Mouse (Mus musculus): ENCODE data around the gene Etfa. TPM values are rescaled to one million over a fixed set of nuclear protein-coding genes. Genes with fewer than 3 reads are reported as not detected.

Gene Etfa
- polyA plus RNA-seq, 1 experiment from 2014 or later, result 98.3 TPM

- no peaks in the 10 kb centered on the region for H3K9me3 ChIP-seq
- no peak overlapping the region for H3K4me3 ChIP-seq
- H3K27ac ChIP-seq (replicated peaks), result no peak overlapping the region
- ATAC-seq (ENCODE audit: low FRiP score, low read depth), result no peak
- H3K27me3 ChIP-seq, result no peaks in the 10 kb centered on the region
- 88% methylated on average over 5 of the region's 5 CpGs for WGBS
- H3K4me2 ChIP-seq, result no peak overlapping the region
- H3K9ac ChIP-seq, result no peak overlapping the region
- no peaks in the 10 kb centered on the region for H3K36me3 ChIP-seq
- no peaks in the 10 kb centered on the region for H3K4me1 ChIP-seq (replicated peaks)
Measured at GRCm38 (mm10) chr9:55439206-55439780, 72.8 kb downstream of the Etfa start.

- no peak for ATAC-seq (ENCODE audit: low FRiP score, low read depth)
- WGBS, result 66% methylated on average over 3 of the region's 3 CpGs
- H3K36me3 ChIP-seq, result no peaks in the 10 kb centered on the region
Measured at GRCm38 (mm10) chr9:55438433-55438832, 73.6 kb downstream of the Etfa start.

GRCm38 (mm10) chr9:55433875-55434274, 78.2 kb downstream of the Etfa start:
- 84% methylated on average over 5 of the region's 5 CpGs for WGBS

More at GRCm38 (mm10) chr9:55438433-55438832, 73.6 kb downstream of the Etfa start:
- H3K4me2 ChIP-seq, result no peak overlapping the region
- no peak overlapping the region for H3K9ac ChIP-seq
- H3K27me3 ChIP-seq, result no peaks in the 10 kb centered on the region
- H3K4me3 ChIP-seq, result no peak overlapping the region
- H3K27ac ChIP-seq (replicated peaks), result no peak overlapping the region
- H3K9me3 ChIP-seq, result no peaks in the 10 kb centered on the region
- H3K4me1 ChIP-seq (replicated peaks), result no peaks in the 10 kb centered on the region

GRCm38 (mm10) chr9:55432306-55433289, 79.4 kb downstream of the Etfa start:
- H3K9me3 ChIP-seq, result no peaks in the 10 kb centered on the region
- no peaks in the 10 kb centered on the region for H3K27me3 ChIP-seq
- H3K9ac ChIP-seq, result no peak overlapping the region
- no peaks in the 10 kb centered on the region for H3K36me3 ChIP-seq
- H3K27ac ChIP-seq (replicated peaks), result no peak overlapping the region
- H3K4me2 ChIP-seq, result no peak overlapping the region
- H3K4me1 ChIP-seq (replicated peaks), result peaks cover 10% of the 10 kb centered on the region
- H3K4me3 ChIP-seq, result no peak overlapping the region
- WGBS, result 76% methylated on average over 14 of the region's 14 CpGs
- no peak for ATAC-seq (ENCODE audit: low FRiP score, low read depth)

More at GRCm38 (mm10) chr9:55433875-55434274, 78.2 kb downstream of the Etfa start:
- Histone ChIP-seq H3K9ac (no peak overlapping the region), H3K36me3 (no peaks in the 10 kb centered on the region), H3K4me3 (no peak overlapping the region), H3K27me3 (no peaks in the 10 kb centered on the region), H3K4me1 (replicated peaks) (peaks cover 10% of the 10 kb centered on the region), H3K9me3 (no peaks in the 10 kb centered on the region), H3K27ac (replicated peaks) (no peak overlapping the region), H3K4me2 (no peak overlapping the region)
- ATAC-seq (ENCODE audit: low FRiP score, low read depth), result no peak

- 22% methylated on average over 20 of the region's 20 CpGs for WGBS
- Histone ChIP-seq H3K9ac (peak overlapping the region; percentile 17; the same call in 1 of the 2 replicates), H3K9me3 (no peaks in the 10 kb centered on the region), H3K4me3 (no peak overlapping the region), H3K27me3 (no peaks in the 10 kb centered on the region), H3K4me2 (peak overlapping the region; percentile 36), H3K27ac (replicated peaks) (peak overlapping the region; percentile 30; the same call in 1 of the 2 replicates), H3K36me3 (no peaks in the 10 kb centered on the region), H3K4me1 (replicated peaks) (peaks cover 10% of the 10 kb centered on the region)
- no peak for ATAC-seq (ENCODE audit: low FRiP score, low read depth)
Measured at GRCm38 (mm10) chr9:55430133-55430532, 81.9 kb downstream of the Etfa start.

GRCm38 (mm10) chr9:55429242-55429975, 82.6 kb downstream of the Etfa start:
- peak; percentile 82 for ATAC-seq (ENCODE audit: low FRiP score, low read depth)
- peaks cover 10% of the 10 kb centered on the region for H3K4me1 ChIP-seq (replicated peaks)
- H3K27ac ChIP-seq (replicated peaks), result peak overlapping the region; percentile 30; the same call in 1 of the 2 replicates
- no peaks in the 10 kb centered on the region for H3K27me3 ChIP-seq
- H3K9me3 ChIP-seq, result no peaks in the 10 kb centered on the region
- H3K9ac ChIP-seq, result no peak overlapping the region; the same call in 1 of the 2 replicates
- no peak overlapping the region for H3K4me3 ChIP-seq
- H3K36me3 ChIP-seq, result no peaks in the 10 kb centered on the region
- peak overlapping the region; percentile 36 for H3K4me2 ChIP-seq
- 33% methylated on average over 12 of the region's 12 CpGs for WGBS

- no peak overlapping the region for H3K4me3 ChIP-seq
- H3K9me3 ChIP-seq, result no peaks in the 10 kb centered on the region
- ATAC-seq (ENCODE audit: low FRiP score, low read depth), result no peak
- no peak overlapping the region for H3K27ac ChIP-seq (replicated peaks)
- H3K36me3 ChIP-seq, result peaks cover 3% of the 10 kb centered on the region; the same call in 1 of the 2 replicates
- no peak overlapping the region for H3K4me2 ChIP-seq
- 75% methylated on average over 7 of the region's 7 CpGs for WGBS
- H3K27me3 ChIP-seq, result no peaks in the 10 kb centered on the region
- H3K9ac ChIP-seq, result no peak overlapping the region
- peaks cover 10% of the 10 kb centered on the region for H3K4me1 ChIP-seq (replicated peaks)
Measured at GRCm38 (mm10) chr9:55425271-55425810, 86.7 kb downstream of the Etfa start.

- Histone ChIP-seq H3K9me3 (no peaks in the 10 kb centered on the region), H3K4me3 (no peak overlapping the region), H3K4me1 (replicated peaks) (no peaks in the 10 kb centered on the region), H3K9ac (no peak overlapping the region), H3K27ac (replicated peaks) (no peak overlapping the region), H3K27me3 (no peaks in the 10 kb centered on the region), H3K36me3 (peaks cover 3% of the 10 kb centered on the region; the same call in 1 of the 2 replicates), H3K4me2 (no peak overlapping the region)
- ATAC-seq (ENCODE audit: low FRiP score, low read depth), result no peak
- 68% methylated on average over 14 of the region's 14 CpGs for WGBS
Measured at GRCm38 (mm10) chr9:55423451-55424424, 88.3 kb downstream of the Etfa start.

- 90% methylated on average over 3 of the region's 3 CpGs for WGBS
- Histone ChIP-seq H3K27ac (replicated peaks) (no peak overlapping the region), H3K4me2 (no peak overlapping the region), H3K4me3 (no peak overlapping the region), H3K9me3 (no peaks in the 10 kb centered on the region), H3K27me3 (no peaks in the 10 kb centered on the region), H3K36me3 (peaks cover 3% of the 10 kb centered on the region; the same call in 1 of the 2 replicates), H3K4me1 (replicated peaks) (no peaks in the 10 kb centered on the region), H3K9ac (no peak overlapping the region)
- ATAC-seq (ENCODE audit: low FRiP score, low read depth), result no peak
Measured at GRCm38 (mm10) chr9:55421786-55422185, 90.3 kb downstream of the Etfa start.

- Histone ChIP-seq H3K4me1 (replicated peaks) (peaks cover 21% of the 10 kb centered on the region), H3K9me3 (no peaks in the 10 kb centered on the region), H3K4me3 (no peak overlapping the region), H3K9ac (no peak overlapping the region), H3K4me2 (no peak overlapping the region), H3K27me3 (no peaks in the 10 kb centered on the region), H3K36me3 (no peaks in the 10 kb centered on the region), H3K27ac (replicated peaks) (no peak overlapping the region)
- WGBS, result 50% methylated on average over 6 of the region's 6 CpGs
- ATAC-seq (ENCODE audit: low FRiP score, low read depth), result no peak
Measured at GRCm38 (mm10) chr9:55411154-55411553, 100.9 kb downstream of the Etfa start.

GRCm38 (mm10) chr9:55410430-55410829, 101.6 kb downstream of the Etfa start:
- no peak for ATAC-seq (ENCODE audit: low FRiP score, low read depth)
- Histone ChIP-seq H3K27me3 (no peaks in the 10 kb centered on the region), H3K36me3 (no peaks in the 10 kb centered on the region), H3K9ac (no peak overlapping the region), H3K27ac (replicated peaks) (no peak overlapping the region), H3K9me3 (no peaks in the 10 kb centered on the region), H3K4me1 (replicated peaks) (peaks cover 21% of the 10 kb centered on the region), H3K4me3 (no peak overlapping the region), H3K4me2 (no peak overlapping the region)
- 73% methylated on average over 6 of the region's 6 CpGs for whole genome bisulfite sequencing

Data from hindbrain, embryonic 15.5 days (tissue).